Mouse (Mus musculus) cerebral cortex, adult 2 months (tissue): ENCODE measurements around the gene Il2rb.

Experiments
- WGBS: fragments of 180-500 bp; shearing (Covaris S2); methylation state at CpG from one replicate; pipeline ENCODE4 v1.1.7; 2018; 5-methylcytosine and 5-hydroxymethylcytosine counted together

Gene Il2rb

DNA sequence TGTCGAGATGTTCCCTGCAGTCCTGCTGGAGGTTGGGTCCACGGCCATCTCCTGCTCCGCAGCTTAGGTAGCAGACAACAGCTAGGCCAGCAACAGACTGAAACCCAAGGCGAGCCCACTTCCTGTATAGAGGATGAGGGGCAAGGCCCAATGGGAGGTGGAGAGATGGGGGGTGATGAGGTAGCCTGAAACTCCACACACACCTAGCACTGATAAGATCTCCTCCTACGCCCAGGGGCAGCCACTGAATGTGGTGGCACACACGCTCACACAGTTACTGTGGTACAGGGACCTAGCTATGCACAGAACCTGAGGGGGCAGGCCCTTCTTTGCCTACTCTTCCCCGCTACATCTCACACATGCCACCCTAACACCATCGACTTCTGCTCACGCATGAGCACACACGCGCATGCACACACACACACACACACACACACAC, at the start of gene Il2rb:
Gene Il2rb, minus strand, starts transcription at position 304 of the 439 bp plus-strand sequence.
- 88% methylated on average over 11 of the region's 11 CpGs for WGBS

DNA sequence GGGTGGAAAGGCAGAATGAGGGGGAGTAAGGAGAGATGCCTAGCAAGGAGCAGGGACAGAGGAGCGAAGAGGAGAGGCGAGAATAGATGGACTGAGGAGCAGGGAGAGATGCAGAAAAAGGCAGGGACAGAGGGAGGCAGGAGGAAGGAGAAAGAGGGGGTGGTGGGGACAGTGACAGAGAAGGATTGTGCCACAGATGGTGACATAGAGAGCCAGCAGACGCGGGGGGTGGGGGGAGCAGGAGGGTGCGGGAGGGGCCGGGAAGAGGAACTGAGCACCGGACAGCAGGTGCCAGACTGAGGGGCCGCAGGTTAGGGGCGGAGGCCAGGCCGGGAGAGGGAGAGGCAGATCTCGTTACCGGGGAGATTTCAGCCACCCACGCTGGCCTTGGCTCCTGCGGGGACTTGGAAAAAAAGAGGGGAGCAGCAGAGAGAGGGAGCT, 49.5 kb upstream of the Il2rb start, which contains the start of gene Sstr3:
Gene Sstr3, minus strand, starts transcription at position 125 of the 441 bp plus-strand sequence.
- 4% methylated on average over 14 of the region's 14 CpGs for WGBS

DNA sequence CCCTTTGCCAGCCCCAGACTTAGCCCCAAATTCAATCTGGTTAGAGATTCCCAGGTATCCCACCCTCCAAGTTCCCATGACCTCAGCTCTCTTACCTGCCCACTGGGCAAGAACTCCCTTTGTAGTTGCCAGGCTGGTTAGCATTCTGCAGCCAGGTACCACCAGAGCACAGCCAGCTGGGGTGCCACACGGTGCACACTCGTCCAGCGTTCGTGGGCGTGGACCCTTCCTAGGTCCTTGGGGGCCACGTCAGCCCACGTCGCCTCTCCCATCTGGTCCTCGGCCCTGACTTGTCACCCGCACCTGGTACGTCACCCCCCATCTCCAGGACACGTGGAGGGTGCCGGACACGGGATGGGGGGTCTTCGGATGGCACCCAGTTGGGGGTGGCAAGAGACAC, 49.0 kb upstream of the Il2rb start:
- WGBS: 54% methylated on average over 15 of the region's 15 CpGs

- 46% methylated on average over 7 of the region's 7 CpGs for WGBS
Measured at GRCm38 (mm10) chr15:78542767-78543303, 47.8 kb upstream of the Il2rb start.

DNA sequence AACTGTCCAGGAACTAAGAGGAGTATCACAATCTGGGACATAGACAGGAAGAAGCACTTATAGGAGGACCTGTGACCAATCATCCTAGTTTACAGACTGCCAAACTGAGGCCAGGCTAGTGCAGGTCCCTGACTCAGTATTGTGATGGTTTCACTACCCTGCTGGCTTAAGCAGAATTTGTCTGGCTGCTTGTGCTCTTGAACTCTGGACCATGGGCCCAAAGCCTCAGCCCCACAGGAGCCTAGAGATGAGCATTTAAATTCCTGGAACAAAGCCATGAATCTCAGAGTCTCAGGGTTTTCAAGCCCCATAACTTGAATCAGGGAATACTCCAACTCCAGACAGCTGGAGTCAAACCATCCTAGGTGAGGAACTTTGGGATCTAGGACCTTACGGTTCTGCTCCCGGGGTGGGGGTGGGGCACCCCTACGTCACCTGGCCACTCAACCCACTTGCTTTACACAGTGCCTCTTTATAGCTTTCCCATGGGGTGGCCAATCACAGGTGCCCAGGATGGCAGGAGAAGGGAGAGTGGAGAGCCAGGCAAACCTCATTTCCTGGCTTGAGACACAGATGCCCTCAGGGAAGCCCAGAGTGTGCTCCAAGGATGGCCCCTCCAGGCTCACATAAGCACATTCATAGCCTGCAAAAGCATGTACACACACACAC, 47.2 kb upstream of the Il2rb start:
- WGBS: 54% methylated on average over 3 of the region's 3 CpGs

GRCm38 (mm10) chr15:78541606-78542005, 46.5 kb upstream of the Il2rb start:
- 31% methylated on average over 3 of the region's 3 CpGs for WGBS

DNA sequence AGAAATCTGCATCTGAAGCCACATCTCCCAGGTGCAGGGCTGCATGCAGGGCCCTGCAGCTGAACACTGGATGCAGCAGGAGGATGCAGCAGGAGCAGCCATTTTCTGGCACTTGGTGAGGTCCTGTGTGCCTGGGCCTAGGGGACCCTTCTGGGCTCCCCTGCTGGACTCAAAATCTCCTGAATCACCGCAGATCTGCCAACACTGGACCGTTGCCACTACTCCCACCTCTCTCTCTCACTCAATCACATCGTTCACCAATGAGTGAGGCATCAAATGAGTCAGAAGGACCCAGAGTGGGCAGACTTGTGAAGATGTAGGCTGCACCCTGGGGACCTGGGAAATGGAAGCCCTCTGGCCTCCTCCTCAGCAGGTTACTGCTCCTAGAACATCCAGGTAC, 46.0 kb upstream of the Il2rb start:
- 46% methylated on average over 3 of the region's 3 CpGs for WGBS

GRCm38 (mm10) chr15:78535723-78536421, 40.8 kb upstream of the Il2rb start:
- 70% methylated on average over 10 of the region's 10 CpGs for WGBS

DNA sequence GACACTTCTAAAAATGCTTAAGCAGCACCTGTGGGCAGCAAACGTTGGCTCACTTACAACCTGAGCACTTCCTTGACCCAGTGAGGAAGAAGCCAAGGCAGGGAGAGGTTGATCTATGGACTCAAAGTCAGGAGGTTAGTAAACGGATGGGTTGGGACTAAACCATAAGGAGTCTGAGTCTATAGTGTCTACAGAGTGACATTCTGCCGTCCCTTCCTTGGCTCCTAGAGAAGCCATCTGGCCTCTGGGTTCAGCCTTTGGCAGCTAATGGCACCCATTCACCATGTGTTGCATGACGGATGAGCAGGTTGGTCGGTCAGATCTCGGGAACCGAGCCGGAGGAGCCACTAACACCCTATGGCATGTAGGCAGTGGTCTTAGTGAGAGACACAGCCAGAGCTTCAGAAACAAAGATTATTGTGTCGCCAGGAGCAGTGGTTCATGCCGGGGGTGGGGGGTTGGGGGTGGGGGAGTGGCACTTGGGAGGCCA, 38.3 kb upstream of the Il2rb start:
- WGBS: 73% methylated on average over 10 of the region's 10 CpGs

GRCm38 (mm10) chr15:78532566-78533345, 37.7 kb upstream of the Il2rb start:
- 70% methylated on average over 10 of the region's 10 CpGs for WGBS

DNA sequence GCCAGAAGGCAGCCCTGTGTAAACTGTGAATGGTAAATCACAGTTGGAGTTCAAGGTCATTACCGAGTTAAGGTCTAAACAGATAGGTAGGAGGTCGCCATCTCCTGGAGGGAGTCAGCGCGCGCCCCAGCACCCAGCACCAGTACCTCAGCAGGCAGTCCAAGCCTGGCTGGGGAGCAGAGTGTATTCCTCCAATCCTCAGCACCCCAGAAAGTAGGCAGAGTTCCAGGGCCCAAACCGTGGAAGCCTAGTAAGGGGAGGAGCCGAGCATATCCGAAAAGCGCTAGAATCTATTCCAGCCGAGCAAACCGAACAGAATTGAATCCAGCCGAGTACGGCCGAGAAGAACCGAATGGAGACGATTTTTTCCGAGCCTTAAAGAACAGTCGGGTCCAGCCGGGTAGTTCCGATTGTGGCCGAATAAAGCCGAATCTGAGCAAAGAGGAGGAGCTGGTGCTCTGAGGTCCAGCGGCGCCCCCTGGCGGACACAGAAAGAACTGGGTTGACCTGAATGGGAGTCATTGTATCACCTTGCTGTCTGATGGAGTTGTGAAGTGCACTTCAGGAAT, 36.9 kb upstream of the Il2rb start:
- WGBS: under 1% methylated on average over 25 of the region's 25 CpGs

- WGBS: 66% methylated on average over 4 of the region's 4 CpGs
Measured at GRCm38 (mm10) chr15:78531451-78531720, 36.3 kb upstream of the Il2rb start.

- 66% methylated on average over 17 of the region's 17 CpGs for WGBS
Measured at GRCm38 (mm10) chr15:78530671-78531450, 35.8 kb upstream of the Il2rb start, which contains the start of gene C1qtnf6. Gene C1qtnf6, minus strand, starts transcription at chr15:78531416.

- 88% methylated on average over 3 of the region's 3 CpGs for WGBS
Measured at GRCm38 (mm10) chr15:78530141-78530540, 35.1 kb upstream of the Il2rb start.

DNA sequence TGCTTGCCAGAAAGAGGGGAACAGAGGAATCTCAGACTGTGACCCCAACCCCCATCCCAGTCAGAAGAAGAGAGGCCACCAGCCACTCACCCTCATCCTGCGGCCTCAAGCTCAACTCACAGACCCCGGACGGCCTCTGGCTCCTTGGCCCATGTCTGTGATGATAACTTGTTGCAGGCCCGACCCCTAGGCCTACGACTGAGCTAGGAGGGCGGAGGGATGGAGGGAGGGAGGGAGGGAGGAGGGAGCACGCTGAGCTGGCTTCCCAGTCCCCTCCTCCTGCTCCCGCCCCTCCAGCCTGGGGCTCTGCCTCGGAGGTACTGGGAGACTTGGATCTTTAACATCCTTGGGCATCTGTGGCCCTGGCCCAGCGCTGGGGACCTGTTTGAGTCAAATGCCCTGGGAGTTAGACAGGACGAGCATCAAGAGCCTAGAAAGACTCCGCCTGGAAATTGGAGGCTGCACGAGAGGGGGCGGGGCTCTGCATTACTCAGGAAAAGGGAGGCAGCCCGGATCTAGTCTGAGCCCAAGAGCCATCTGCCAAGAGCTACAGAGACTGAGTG, 34.4 kb upstream of the Il2rb start:
- WGBS: 9% methylated on average over 15 of the region's 15 CpGs

DNA sequence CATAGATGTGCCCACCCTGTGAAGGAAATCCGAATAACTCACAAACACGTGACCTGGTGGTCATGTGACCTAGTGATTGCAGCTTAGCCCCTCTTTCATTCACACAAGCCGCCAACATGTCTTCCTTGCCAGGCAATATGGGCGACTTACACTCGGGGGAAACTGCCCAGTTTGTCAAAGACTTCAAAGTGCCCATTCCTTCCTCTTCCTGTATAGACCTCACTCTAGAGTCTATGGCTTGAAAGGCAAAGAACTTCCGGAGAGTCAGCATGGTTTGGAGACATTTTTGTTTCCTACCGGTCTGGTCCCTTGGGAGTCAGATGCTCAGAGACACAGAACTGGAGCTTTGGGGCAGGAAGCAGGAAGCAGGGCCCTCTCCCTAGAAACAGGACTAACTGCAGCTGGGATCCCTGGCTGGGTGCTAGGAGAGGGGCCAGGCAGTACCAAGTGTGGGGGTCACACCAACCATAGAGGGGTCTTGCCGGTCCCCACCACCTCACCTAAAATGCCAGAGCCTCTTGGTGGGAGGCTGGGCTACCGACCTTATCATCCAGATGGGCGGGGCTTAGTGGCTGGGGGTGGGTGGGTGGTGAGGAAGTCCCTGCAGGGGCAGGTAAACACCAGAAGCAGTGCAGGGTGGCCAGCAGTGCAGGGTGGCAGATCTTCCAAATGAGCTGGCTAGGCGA, 33.8 kb upstream of the Il2rb start:
- 45% methylated on average over 11 of the region's 11 CpGs for WGBS

DNA sequence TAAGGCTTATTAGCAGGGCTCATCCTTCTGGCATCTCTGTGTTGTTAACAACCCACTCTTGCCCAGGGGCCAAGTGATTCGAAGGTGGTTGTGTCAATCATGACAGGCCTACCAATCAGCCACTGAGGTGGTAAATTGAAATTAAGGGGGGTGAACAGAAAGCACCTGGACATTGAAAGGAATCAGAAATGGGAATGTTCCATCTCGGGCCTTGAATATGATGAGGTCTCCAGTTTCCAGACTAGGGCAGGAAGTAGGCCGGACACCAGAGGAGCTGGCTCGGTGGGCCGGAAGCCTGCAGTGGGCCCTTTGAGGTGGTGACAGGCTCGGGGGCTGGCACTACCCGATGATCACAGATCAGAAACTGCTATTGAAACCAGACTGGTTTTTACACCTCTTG, 32.9 kb upstream of the Il2rb start:
- 76% methylated on average over 7 of the region's 7 CpGs for WGBS

- WGBS: 96% methylated on average over 5 of the region's 5 CpGs
Measured at GRCm38 (mm10) chr15:78524163-78524562, 29.1 kb upstream of the Il2rb start.

DNA sequence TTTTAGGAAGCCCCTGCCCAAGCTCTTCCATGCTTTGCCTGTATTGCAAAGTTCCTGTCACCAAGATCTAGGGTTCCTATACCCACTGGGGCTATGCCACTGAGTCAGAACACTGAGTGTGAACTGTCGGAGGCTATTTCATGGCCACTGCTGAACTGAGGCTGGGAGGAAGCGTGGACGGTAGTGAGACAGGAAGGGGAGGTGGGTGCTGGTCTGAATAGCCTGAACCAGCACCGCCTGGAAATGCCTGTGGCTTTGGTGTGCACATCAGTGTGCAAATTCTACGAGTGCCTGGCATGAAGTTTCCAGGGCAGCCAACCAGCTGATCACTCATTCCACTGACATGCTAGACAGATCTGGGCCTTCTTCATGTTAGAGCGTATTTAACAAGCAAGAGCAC, 26.8 kb upstream of the Il2rb start:
- WGBS: 84% methylated on average over 6 of the region's 6 CpGs

DNA sequence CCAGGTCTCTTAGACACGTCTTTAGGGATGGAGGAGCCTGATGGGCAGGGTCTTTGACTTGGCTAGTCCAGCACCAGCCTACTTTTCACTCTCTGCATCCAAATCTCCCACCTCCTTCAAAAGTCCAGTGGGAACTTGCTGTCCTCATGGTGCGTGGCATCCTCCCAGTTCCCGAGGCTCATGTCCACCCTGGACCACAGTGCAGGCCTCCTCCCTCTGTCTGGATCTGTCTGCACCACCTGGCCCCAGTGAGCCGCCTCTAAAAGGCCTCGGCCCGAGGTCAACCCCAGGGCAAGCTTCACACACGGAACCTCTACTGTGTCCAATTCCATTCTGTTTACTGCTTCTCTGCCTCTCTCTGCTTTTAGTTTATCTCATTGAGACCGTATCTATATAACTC, 26.3 kb upstream of the Il2rb start:
- 85% methylated on average over 8 of the region's 8 CpGs for WGBS
